Mouse (Mus musculus) spleen, adult 2 months (tissue): ENCODE data around the gene Rap1b. TPM values are rescaled to one million over a fixed set of nuclear protein-coding genes. Genes with fewer than 3 reads are reported as not detected.

Experiments used
- DNase-seq, 2 experiments: peaks; one replicate each; pipeline versions ENCODE4 v3.0.0 to v3.0.0-alpha.2; 2012 to 2021; ENCODE audit warnings: low spot score in 2 of 2, low read depth in 1 of 2
- H3K27ac ChIP-seq: fragments of 200-500 bp; 2 replicates; pipeline ENCODE4 v1.5.1; 2012; ENCODE audit warnings: low read length, inconsistent platforms; ENCODE audit not compliant: insufficient read depth
- H3K27me3 ChIP-seq: fragments of 200-500 bp; 2 replicates; pipeline ENCODE4 v1.6.1; 2012; ENCODE audit warnings: mild to moderate bottlenecking, moderate library complexity, low read length, inconsistent platforms; ENCODE audit not compliant: control insufficient read depth, insufficient read depth
- H3K36me3 ChIP-seq: fragments of 200-500 bp; 2 replicates; pipeline ENCODE4 v1.6.1; 2012; ENCODE audit warnings: mild to moderate bottlenecking, low read length, inconsistent platforms; ENCODE audit not compliant: control insufficient read depth, insufficient read depth
- H3K4me1 ChIP-seq: fragments of 200-500 bp; 2 replicates; pipeline ENCODE4 v1.6.1; 2011; ENCODE audit warnings: inconsistent platforms; ENCODE audit not compliant: control insufficient read depth, insufficient read depth, insufficient read length
- H3K4me3 ChIP-seq: fragments of 200-500 bp; 2 replicates; pipeline ENCODE4 v1.5.1; 2011; ENCODE audit warnings: mild to moderate bottlenecking, inconsistent platforms; ENCODE audit not compliant: insufficient read depth, insufficient read length; ENCODE audit errors: extremely low read depth
- CTCF ChIP-seq: fragments of 200-500 bp; IDR thresholded peaks from 2 replicates; pipeline ENCODE4 v1.5.1; 2011; ENCODE audit warnings: mild to moderate bottlenecking, inconsistent platforms; ENCODE audit not compliant: insufficient read depth, insufficient read length, insufficient replicate concordance; ENCODE audit errors: extremely low read depth
- POLR2A ChIP-seq: fragments of 200-500 bp; IDR thresholded peaks from 2 replicates; pipeline ENCODE4 v1.6.1; 2011; ENCODE audit warnings: low read depth, low read length, inconsistent platforms
- WGBS: fragments of 180-500 bp; shearing (Covaris S2); methylation state at CpG from one replicate; pipeline ENCODE4 v1.1.7; 2018; 5-methylcytosine and 5-hydroxymethylcytosine counted together
- polyA plus RNA-seq: library from polyadenylated mRNA; depleted of rRNA; stranded (reverse); fragments of >200 nt; gene quantifications from 2 replicates; pipeline ENCODE4 v1.2.3, GENCODE M21; 2012

Rap1b gene
- polyA plus RNA-seq, 1 experiment: 50.1 TPM

DNA sequence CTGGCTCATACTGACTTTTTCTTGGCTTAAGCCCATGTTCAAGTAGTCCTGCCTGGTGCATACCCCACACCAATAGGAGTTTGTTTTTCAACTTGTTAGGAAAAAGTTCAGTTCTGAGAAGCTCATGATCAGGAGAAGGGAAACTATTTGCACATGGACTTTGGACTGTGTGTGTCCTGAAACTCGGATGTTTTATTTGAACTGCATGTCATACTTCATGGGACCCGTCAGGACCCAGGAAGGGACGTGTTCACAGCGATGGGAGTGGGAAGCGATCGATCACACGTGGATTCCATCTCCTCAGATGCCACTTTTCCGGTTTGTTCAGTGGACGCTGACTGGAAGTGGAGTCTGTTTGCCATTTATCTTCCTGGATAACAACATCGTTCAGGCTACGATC, 46.0 kb downstream of the Rap1b start:
- Histone ChIP-seq H3K27me3 (no peaks in the 10 kb centered on the region), H3K27ac (no peak overlapping the region), H3K4me3 (no peak overlapping the region), H3K4me1 (no peaks in the 10 kb centered on the region; the same call in 1 of the 2 replicates), H3K36me3 (no peaks in the 10 kb centered on the region)
- 87% methylated on average over 11 of the region's 11 CpGs for WGBS
- TF ChIP-seq POLR2A: no peak
- no peak for TF ChIP-seq CTCF
- DNase-seq: no peak

DNA sequence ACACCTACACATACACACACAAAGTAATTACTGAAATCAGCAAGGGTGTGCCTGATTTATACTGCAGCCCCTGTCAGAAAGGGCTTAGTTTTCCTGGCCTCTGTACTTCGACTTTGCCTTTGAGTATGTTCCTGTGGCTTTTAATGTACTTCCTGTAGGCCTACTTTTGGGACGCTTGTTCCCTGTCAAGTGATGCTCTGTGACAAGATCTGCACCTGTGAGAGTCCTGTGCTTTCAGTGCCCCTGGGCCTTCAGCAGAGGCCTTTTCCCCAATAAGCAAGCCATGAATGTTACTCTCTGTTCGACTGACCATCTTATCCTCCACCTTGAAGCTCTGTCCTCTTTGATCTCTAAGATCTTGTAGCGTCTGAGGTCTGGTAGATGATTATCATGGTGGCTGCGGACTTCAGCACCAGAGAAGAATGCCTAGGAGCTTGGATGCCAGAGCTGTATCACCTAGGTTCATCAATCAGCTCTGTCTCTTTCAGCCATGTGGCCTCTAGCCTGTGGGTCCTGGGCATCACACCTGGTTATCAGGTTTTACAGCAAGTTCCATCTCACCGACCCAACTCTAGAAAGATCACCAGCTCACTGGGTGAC, 47.3 kb downstream of the Rap1b start:
- no peak for DNase-seq
- no peak overlapping the region for H3K4me3 ChIP-seq
- no peak for TF ChIP-seq CTCF
- TF ChIP-seq POLR2A: no peak
- H3K36me3 ChIP-seq: no peaks in the 10 kb centered on the region
- no peaks in the 10 kb centered on the region for H3K27me3 ChIP-seq
- H3K4me1 ChIP-seq: no peaks in the 10 kb centered on the region; the same call in 1 of the 2 replicates
- no peak overlapping the region for H3K27ac ChIP-seq
- WGBS: 55% methylated on average over 6 of the region's 6 CpGs

DNA sequence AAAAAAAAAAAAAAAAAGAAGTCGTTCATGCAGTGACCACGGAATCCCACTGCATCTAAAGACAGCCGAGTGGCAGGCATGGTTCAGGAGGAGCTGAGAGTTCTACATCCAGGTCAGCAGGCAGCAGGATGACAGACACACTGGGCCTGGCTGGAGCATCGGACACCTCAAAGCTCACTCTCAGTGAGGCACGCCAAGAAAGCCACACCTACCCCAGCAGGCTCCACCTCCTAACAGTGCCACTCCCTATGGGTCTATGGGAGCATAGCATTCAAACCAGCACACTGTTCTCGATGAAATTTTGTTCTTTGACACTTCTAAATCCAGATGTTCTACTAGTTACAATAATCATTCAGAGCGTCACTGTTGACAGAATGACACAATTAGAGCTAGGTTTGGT, 48.2 kb downstream of the Rap1b start:
- no peak for DNase-seq
- Histone ChIP-seq H3K36me3 (no peaks in the 10 kb centered on the region), H3K4me3 (no peak overlapping the region), H3K27ac (no peak overlapping the region), H3K27me3 (no peaks in the 10 kb centered on the region), H3K4me1 (no peaks in the 10 kb centered on the region)
- WGBS: 82% methylated on average over 7 of the region's 7 CpGs
- TF ChIP-seq CTCF (no peak), POLR2A (no peak)

DNA sequence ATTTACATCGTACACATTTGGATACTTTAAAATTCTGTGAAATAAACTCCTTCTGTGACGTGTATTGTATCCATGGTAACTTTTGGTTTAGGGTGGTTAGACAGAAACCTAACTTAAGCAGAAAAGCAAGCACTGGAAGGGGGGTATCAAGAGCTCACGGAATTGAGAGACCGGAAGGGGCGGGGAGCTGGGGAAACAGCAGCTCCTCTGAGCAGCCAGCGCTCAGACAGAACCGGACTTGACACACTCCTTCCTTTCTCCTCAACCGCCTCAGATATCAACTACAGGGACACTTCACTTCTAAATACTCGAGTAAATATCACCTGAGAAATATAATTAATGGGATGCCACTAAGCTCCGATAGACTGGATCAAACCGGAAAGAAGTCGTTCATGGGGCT, 48.7 kb downstream of the Rap1b start:
- H3K27me3 ChIP-seq: no peaks in the 10 kb centered on the region
- H3K27ac ChIP-seq: no peak overlapping the region
- H3K4me3 ChIP-seq: no peak overlapping the region
- no peaks in the 10 kb centered on the region for H3K4me1 ChIP-seq
- no peak for DNase-seq
- WGBS: 92% methylated on average over 12 of the region's 12 CpGs
- no peaks in the 10 kb centered on the region for H3K36me3 ChIP-seq
- TF ChIP-seq CTCF (no peak), POLR2A (no peak)

DNA sequence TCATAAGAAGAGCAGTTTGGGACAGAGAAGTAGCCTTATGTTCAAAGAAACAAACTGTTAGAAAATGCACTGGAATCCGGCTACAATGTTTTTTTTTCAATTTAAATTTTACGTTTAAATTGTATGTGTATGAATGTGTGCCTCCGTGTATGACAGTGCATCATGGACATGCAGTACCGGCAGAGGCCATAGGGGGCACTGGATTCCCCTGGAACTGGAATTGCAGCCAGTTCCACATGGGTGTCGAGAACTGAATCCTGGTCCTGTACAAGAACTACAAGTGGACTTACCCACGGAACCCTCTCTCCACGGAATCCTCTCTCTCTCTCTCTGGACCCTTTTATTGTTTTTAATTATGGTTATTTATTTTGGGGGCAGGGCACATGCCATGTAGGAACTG, 49.7 kb downstream of the Rap1b start:
- H3K4me3 ChIP-seq: no peak overlapping the region
- TF ChIP-seq CTCF: no peak
- no peak for DNase-seq
- H3K27me3 ChIP-seq: no peaks in the 10 kb centered on the region
- H3K4me1 ChIP-seq: no peaks in the 10 kb centered on the region
- H3K36me3 ChIP-seq: no peaks in the 10 kb centered on the region
- no peak overlapping the region for H3K27ac ChIP-seq
- 95% methylated on average over 7 of the region's 7 CpGs for WGBS

DNA sequence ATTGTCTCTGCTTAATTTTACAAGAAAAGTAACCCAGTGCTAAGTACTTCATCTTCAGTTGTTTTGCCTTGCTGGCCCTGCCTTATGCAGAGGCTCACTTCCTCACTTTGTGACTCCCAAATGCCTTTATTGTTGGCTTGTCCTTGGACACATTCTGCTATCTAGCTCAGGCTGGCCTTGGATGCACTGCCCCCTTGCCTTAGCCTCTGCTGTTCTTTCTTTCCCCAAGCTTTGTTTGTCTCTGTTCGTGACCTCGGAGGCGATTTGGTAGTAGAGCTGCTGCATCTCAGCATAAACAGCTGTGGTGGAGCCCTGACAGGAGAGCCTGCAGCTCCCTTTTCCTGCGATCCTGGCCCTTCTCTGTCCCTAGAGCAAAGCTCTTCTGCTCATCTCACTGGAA, 50.6 kb downstream of the Rap1b start:
- H3K4me3 ChIP-seq: no peak overlapping the region
- no peak for DNase-seq
- WGBS: 90% methylated on average over 4 of the region's 4 CpGs
- TF ChIP-seq POLR2A (no peak), CTCF (no peak)
- no peak overlapping the region; the same call in 1 of the 2 replicates for H3K27ac ChIP-seq
- no peaks in the 10 kb centered on the region for H3K27me3 ChIP-seq
- H3K4me1 ChIP-seq: no peaks in the 10 kb centered on the region
- no peaks in the 10 kb centered on the region for H3K36me3 ChIP-seq

DNA sequence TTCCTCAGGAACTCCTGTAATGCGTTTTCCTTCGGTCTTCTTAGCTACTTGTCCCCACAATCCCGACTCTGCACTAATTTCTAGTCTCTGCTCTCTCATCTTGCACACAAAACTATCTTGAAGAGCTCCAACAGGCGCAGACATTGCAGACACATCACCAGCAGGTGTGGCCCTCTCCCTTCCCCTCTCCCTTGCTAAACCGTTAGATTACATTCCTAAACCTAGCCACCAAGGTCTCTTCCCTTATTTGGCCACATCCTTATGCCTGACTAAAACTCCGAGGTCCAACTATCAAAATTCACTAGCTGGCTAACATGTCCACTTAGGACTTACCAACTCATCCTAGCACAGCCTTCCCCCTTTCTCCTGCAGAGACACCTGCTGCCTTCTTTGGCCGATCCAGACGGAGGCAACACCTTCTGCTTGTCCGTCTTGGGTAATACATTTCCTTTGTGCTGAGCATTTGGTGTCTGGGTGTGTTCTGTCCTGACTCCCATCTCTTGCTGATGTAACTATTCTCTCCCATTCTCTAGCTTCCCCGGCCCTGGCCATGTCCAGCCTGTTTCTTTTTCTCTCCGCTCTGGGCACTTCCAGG, 52.3 kb downstream of the Rap1b start:
- TF ChIP-seq POLR2A (no peak), CTCF (no peak)
- Histone ChIP-seq H3K4me3 (no peak overlapping the region), H3K27ac (no peak overlapping the region), H3K4me1 (no peaks in the 10 kb centered on the region), H3K36me3 (no peaks in the 10 kb centered on the region), H3K27me3 (no peaks in the 10 kb centered on the region)
- WGBS: 75% methylated on average over 11 of the region's 11 CpGs
- DNase-seq: no peak
